Mouse (Mus musculus): Measurements from ENCODE around the gene Zfp385c. TPM values are rescaled to one million over a fixed set of nuclear protein-coding genes. Genes with fewer than 3 reads are reported as not detected.

Gene Zfp385c
- under 1 TPM; 0.35 to 0.66 TPM for total RNA-seq (2021)
- long read RNA-seq, experiment 1: 0 reads
- long read RNA-seq, experiment 2: 0 reads

- DNase-seq (ENCODE audit: low spot score in 2 of 2): no peak
Measured at GRCm38 (mm10) chr11:100692164-100692616, at the start of gene Zfp385c. Gene Zfp385c (minus strand): TSS chr11:100692455.

- DNase-seq (ENCODE audit: low spot score in 2 of 2): no peak
Measured at GRCm38 (mm10) chr11:100741348-100741747, 49.1 kb upstream of the Zfp385c start.

DNA sequence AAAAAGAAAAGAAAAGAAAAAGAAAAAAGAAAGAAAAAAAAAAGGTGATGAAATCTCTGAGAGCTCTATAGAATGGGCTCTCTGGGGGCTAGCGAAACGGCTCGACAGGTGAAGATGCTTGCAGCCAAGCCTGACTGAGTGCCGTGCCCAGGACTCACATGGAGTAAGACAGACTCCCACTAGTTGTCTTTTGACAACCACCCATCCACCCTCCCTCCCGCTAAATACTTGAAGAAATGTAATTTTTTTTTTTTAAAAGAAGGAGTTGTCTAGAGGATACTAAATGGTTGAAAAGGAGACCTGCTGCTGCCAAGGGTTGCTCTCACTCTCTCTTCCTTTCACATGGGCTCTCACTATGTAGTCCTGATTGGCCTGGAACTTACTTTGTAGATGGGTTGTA, 46.5 kb upstream of the Zfp385c start:
- no peak for DNase-seq (ENCODE audit: low spot score in 2 of 2)

- peak; percentile 99 for DNase-seq (ENCODE audit: low spot score in 2 of 2)
Measured at GRCm38 (mm10) chr11:100738066-100738604, 45.9 kb upstream of the Zfp385c start, which contains the start of gene Rab5c. Gene Rab5c (minus strand): TSS chr11:100738215.

- DNase-seq (ENCODE audit: low spot score in 2 of 2): no peak
Measured at GRCm38 (mm10) chr11:100737105-100737733, 45.0 kb upstream of the Zfp385c start.

- DNase-seq (ENCODE audit: low spot score in 2 of 2): no peak
Measured at GRCm38 (mm10) chr11:100736746-100737080, 44.5 kb upstream of the Zfp385c start.

- no peak for DNase-seq (ENCODE audit: low spot score in 2 of 2)
Measured at GRCm38 (mm10) chr11:100735954-100736745, 43.9 kb upstream of the Zfp385c start.

DNA sequence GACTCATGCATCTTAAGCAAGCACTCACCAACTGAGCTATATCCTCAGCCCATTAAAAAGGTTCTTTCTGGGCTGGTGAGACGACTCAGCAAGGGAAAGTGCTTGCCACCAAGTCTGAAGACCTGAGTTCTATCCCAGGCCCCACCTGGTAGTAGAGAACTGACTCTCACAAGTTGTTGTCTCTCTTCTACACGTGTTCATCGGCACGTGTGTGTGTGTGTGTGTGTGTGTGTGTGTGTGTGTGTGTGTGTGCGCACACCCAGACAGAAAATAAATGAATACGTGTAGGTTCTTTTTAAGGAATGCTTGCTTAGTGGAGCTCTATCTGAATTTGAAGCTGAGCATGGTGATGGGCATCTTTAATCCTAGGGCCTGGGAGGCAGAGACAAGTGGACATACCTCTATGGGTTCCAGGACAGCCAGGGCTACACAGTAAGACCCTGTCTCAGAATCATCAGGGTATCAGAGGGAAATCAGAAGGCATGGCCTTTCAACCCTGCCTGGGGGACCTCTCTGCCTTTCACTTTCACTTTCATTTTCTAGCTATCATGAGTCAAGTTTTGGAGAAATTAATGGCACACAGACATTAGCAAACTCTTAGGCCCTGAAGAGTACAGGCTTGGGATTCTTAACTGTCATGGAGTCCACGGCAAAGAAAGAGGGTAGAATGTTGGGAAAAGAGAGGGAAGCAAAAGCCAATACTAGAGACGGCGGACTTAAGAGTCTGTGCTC, 43.0 kb upstream of the Zfp385c start:
- DNase-seq (ENCODE audit: low spot score in 2 of 2): no peak

- DNase-seq (ENCODE audit: low spot score in 2 of 2): no peak
Measured at GRCm38 (mm10) chr11:100730477-100731205, 38.4 kb upstream of the Zfp385c start.

- DNase-seq (ENCODE audit: low spot score in 2 of 2): no peak
Measured at GRCm38 (mm10) chr11:100729976-100730375, 37.7 kb upstream of the Zfp385c start.

DNA sequence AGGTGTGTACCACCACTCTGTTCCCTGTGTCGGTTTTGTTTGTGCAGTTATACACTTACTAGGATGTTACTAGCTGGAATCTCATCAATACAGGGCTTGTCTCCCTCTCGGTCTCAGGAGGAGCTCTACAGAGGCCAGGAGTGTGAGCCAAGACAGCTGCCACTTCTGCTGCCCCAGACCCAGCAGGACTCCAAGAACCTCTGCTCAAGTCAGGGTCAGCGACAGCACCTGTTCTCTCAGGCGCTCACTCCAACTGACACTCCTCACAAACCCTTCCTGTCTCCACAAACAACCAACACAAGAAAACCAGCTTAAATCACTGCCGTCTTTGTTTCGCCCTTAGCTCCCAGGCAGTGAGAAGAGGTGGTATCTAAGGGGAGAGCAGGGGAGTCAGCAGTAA, 36.3 kb upstream of the Zfp385c start:
- no peak for DNase-seq (ENCODE audit: low spot score in 2 of 2)

DNA sequence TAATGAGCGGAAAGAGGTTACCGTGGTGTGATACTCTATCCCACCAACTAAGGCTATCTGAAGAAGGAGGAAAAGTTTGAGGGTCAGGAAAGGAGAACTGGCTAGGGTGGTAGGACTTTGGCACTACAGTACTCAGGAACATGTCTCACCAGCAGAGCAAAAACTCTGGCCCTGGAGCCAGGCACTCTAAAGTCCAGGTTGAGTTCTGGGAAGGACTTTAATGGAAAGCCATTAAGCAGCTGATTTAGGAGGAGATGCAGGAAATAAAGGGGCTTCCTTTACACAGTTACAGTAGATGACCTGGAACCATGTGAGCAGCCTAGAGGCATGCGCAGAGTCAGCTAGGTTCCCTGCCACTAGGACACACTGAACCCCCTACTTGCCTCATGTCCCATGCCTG, 34.9 kb upstream of the Zfp385c start:
- no peak for DNase-seq (ENCODE audit: low spot score in 2 of 2)

DNA sequence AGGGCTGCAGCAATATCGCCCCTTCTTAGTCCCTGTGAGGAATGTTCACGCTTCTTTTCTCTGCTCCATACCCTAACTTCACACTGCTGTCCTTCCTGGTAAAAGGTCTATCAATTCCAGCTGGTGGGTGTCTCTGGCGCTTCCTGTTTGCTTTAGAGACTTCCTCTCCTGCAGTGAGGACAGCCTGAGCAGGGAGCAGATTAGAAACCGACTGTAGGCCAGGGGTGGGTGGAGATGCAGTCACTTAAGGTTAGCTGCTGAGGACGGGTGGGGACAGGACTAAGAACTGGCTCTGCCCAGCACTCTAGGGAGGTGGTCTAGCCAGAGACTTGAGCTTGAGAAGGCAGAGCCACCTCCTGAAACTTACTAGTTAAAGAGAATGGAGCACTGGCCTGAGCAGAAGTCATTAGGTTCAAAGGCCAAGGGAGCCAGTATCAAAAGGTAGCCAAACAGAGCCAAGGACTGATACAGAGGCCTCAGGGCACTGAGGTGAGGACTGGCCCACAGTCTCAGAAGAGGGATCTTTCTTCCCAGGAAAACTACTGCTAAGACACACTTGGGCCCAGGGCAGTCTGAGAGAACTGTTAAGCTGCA, 32.8 kb upstream of the Zfp385c start:
- no peak for DNase-seq (ENCODE audit: low spot score in 2 of 2)

GRCm38 (mm10) chr11:100722493-100723028, 30.3 kb upstream of the Zfp385c start:
- no peak for DNase-seq (ENCODE audit: low spot score in 2 of 2)

DNA sequence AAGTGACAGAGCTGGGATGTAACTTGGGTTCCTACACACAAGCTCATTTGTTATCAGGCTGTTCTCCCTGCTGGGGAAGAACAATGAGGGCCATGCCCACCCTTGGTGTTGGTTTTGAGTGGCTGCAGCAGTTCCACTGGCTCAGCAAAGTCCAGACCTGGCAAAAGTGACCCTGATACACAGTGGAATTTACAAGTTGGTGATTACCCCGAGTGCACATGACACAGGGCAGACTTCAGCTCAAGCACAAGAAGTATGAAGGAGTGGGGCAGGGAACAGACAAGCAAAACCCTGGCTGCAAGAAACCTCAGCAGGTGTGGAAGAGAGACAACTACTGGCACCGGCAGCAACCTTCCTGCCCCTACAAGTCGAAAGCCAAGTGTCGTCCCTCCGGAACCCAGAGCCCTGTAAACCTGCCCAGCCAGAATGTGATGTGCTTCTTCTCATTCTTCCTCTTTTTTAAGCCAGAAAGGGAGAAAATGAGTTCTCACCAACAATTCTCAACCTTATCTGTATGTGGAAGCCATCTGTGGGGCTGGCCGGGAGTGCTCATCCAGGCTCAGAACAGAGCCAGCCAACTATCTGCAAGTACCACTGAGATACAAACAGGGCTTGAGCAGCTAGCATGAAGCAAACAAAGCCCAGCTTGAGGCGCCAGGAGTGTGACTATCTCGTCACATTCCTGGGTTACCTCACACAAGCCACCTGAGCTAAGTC, 29.7 kb upstream of the Zfp385c start:
- DNase-seq (ENCODE audit: low spot score in 2 of 2): no peak

DNA sequence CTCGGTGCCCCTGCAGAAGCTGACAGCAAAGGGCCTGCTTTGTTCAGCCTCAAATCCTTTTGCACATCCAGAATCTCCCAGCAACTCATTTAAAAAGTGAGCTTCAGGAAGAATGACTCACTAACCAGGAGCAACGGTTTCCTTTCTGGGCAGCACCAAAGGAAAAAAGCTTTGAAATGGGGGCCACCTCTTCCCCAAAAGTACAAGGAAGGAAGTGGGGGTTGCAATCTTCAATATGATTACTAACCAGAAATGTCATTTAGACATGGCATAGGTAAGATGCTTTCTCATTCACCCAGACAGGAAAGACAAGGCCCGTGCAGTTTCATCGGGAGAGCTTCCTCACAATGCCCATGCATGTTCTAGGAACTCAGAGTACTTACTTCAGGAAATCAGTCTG, 29.0 kb upstream of the Zfp385c start:
- no peak for DNase-seq (ENCODE audit: low spot score in 2 of 2)

GRCm38 (mm10) chr11:100720345-100720744, 28.1 kb upstream of the Zfp385c start:
- DNase-seq (ENCODE audit: low spot score in 2 of 2): peak in 1 of 2 experiments; percentile 45

DNA sequence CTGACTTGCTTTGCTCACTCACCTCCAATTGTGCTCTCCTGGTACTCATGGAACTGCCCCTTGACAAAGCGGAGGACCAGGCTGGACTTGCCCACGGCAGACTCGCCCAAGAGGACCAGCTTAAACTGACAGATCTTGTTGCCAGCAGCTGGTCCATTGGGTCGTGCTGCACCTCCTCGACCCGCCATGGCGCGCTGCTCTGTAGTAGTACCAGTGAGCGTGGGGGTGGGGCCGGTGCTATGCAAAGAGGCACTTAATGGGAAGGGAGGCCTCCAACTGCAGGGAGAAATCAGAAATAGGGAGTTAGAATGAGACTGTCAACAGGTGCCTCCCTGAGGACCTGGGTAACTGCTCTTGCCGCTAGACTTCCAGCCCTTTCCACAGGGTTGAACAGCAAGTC, 27.6 kb upstream of the Zfp385c start:
- DNase-seq (ENCODE audit: low spot score in 2 of 2): no peak

DNA sequence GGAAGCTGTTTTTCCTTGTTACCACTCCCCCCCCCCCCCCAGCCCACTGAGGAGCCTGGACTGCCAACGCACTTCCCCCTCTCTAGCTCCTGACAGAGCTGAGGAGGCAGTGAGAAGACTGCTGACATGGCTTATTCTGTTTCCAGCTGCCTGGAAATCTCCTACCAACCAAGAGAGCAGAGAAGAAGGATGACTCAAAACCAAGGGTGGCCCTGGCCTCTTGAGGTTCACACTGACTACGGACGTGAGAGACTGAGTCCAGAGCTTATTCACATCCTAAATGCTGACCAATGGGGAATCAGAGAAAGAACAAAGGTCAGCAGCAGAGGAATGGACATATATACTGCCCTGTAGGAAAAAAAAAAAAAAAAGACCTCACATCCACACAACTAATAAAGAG, 27.1 kb upstream of the Zfp385c start:
- DNase-seq (ENCODE audit: low spot score in 2 of 2): peak in 1 of 2 experiments; percentile 36

DNA sequence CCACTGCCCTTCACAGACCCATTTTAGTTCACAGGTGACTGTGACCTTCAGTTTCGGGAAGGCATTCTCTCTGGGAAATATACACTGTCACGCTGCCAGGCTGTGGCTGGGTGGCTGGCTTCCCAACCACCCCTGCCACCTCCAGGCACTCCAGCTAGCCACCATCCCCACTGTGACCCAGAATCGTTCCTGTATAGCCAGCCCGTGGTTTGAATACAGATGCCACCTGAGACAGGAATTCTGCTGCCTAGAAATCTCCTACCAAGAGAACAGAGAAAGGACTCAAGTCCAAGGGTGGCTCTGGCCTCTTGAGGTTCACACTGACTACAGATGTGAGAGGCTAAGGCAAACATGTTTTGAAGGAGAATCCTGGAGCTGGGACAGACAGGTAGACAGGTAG, 26.6 kb upstream of the Zfp385c start:
- DNase-seq (ENCODE audit: low spot score in 2 of 2): peak in 1 of 2 experiments; percentile 28

All from left cerebral cortex, adult 18-20 months (tissue).